Mouse (Mus musculus) hindbrain, postnatal 0 days (tissue): ENCODE measurements around the gene Gata1. TPM values are rescaled to one million over a fixed set of nuclear protein-coding genes. Genes with fewer than 3 reads are reported as not detected.
A peak's percentile ranks its signal among the peaks of the same experiment; 100 is the strongest.

Source experiments
- ATAC-seq: fragments of 200-750 bp; cut with Nextera tagmentation; 2 replicates; pipeline ENCODE4 v1.8.0; 2017; ENCODE audit warnings: mild to moderate bottlenecking, moderate TSS enrichment, moderate library complexity
- DNase-seq: peaks from one replicate; pipeline ENCODE4 v3.0.0-alpha.2; 2015; ENCODE audit warnings: low spot score
- H3K27ac ChIP-seq: fragments of 300-500 bp; sonication (generic); 2 replicates; pipeline ENCODE4 v1.5.1; 2014; ENCODE audit warnings: mild to moderate bottlenecking
- H3K27me3 ChIP-seq: fragments of 300-500 bp; sonication (generic); 2 replicates; pipeline ENCODE4 v1.6.1; 2014; ENCODE audit warnings: low read length, mixed read lengths; ENCODE audit not compliant: insufficient read depth
- H3K36me3 ChIP-seq: fragments of 300-500 bp; sonication (generic); 2 replicates; pipeline ENCODE4 v1.6.1; 2014; ENCODE audit warnings: low read length, mixed read lengths; ENCODE audit not compliant: insufficient read depth
- H3K4me1 ChIP-seq: fragments of 300-500 bp; sonication (generic); 2 replicates; pipeline ENCODE4 v1.6.1; 2014; ENCODE audit warnings: antibody characterized with exemption, low read length, mixed read lengths; ENCODE audit not compliant: insufficient read depth
- H3K4me2 ChIP-seq: fragments of 300-500 bp; sonication (generic); 2 replicates; pipeline ENCODE4 v1.6.1; 2014; ENCODE audit warnings: low read depth, mild to moderate bottlenecking, low read length, moderate library complexity, mixed read lengths
- H3K4me3 ChIP-seq: fragments of 300-500 bp; sonication (generic); 2 replicates; pipeline ENCODE4 v1.5.1; 2014; ENCODE audit warnings: low read length
- H3K9ac ChIP-seq: fragments of 300-500 bp; sonication (generic); replicated peaks from 2 replicates; pipeline ENCODE4 v1.6.1; 2014; ENCODE audit warnings: mild to moderate bottlenecking, low read length, moderate library complexity, mixed read lengths
- H3K9me3 ChIP-seq: fragments of 300-500 bp; sonication (generic); 2 replicates; pipeline ENCODE4 v1.6.1; 2016; ENCODE audit warnings: low read length, mixed read lengths
- CTCF ChIP-seq: IDR thresholded peaks from 2 replicates; pipeline ENCODE4 v1.5.1; 2016; ENCODE audit warnings: antibody characterized with exemption, control low read depth, low read depth
- WGBS: fragments of 180-500 bp; shearing (Covaris S2); extraction: QIAGEN DNeasy Blood & Tissue Kit; methylation state at CpG from one replicate; pipeline ENCODE4 v1.1.7; 2014; 5-methylcytosine and 5-hydroxymethylcytosine counted together
- polyA plus RNA-seq: library from polyadenylated mRNA; unstranded; fragments of >200 nt; fragmentation: Nextera tagmentation; extraction: Ambion mirVana; gene quantifications from 2 replicates; pipeline ENCODE4 v1.2.1, GENCODE M21; 2015
- total RNA-seq: library from RNA; depleted of rRNA; stranded (reverse); fragments of >200 nt; gene quantifications from 2 replicates; pipeline ENCODE4 v1.2.3, GENCODE M21; 2014

Gata1 gene
- total and polyA plus RNA-seq, 2 experiments from 2014 or later, result not detected

GRCm38 (mm10) chrX:7966161-7966560 lies 11.7 kb downstream of the Gata1 start:
- no peak overlapping the region for H3K4me2 ChIP-seq
- H3K4me3 ChIP-seq, result no peak overlapping the region
- no peaks in the 10 kb centered on the region for H3K36me3 ChIP-seq
- no peaks in the 10 kb centered on the region for H3K9me3 ChIP-seq
- no peaks in the 10 kb centered on the region for H3K4me1 ChIP-seq
- WGBS, result 86% methylated on average over 4 of the region's 4 CpGs
- TF ChIP-seq CTCF, result no peak
- DNase-seq, result no peak
- no peak overlapping the region for H3K27ac ChIP-seq
- ATAC-seq, result no peak
- no peak overlapping the region for H3K9ac ChIP-seq
- no peaks in the 10 kb centered on the region for H3K27me3 ChIP-seq

- WGBS, result 76% methylated on average over 7 of the region's 7 CpGs
- DNase-seq (no peak), ATAC-seq (no peak)
- no peak overlapping the region for H3K27ac ChIP-seq
- H3K27me3 ChIP-seq, result no peaks in the 10 kb centered on the region
- H3K4me1 ChIP-seq, result no peaks in the 10 kb centered on the region
- no peaks in the 10 kb centered on the region for H3K9me3 ChIP-seq
- TF ChIP-seq CTCF, result no peak
- H3K4me3 ChIP-seq, result no peak overlapping the region
- no peaks in the 10 kb centered on the region for H3K36me3 ChIP-seq
- H3K4me2 ChIP-seq, result no peak overlapping the region
- no peak overlapping the region for H3K9ac ChIP-seq
Measured at GRCm38 (mm10) chrX:7963829-7964626, 13.8 kb downstream of the Gata1 start.

- DNase-seq, result no peak
- no peak overlapping the region for H3K9ac ChIP-seq
- H3K27me3 ChIP-seq, result no peaks in the 10 kb centered on the region
- H3K4me1 ChIP-seq, result no peaks in the 10 kb centered on the region
- ATAC-seq, result no peak
- WGBS, result 94% methylated on average over 9 of the region's 9 CpGs
- H3K27ac ChIP-seq, result no peak overlapping the region
- no peaks in the 10 kb centered on the region for H3K36me3 ChIP-seq
- no peak for TF ChIP-seq CTCF
- H3K4me3 ChIP-seq, result no peak overlapping the region
- no peak overlapping the region for H3K4me2 ChIP-seq
- H3K9me3 ChIP-seq, result no peaks in the 10 kb centered on the region
Measured at GRCm38 (mm10) chrX:7958868-7959267, 19.0 kb downstream of the Gata1 start.

- ATAC-seq (no peak), DNase-seq (no peak)
- no peak for TF ChIP-seq CTCF
- Histone ChIP-seq H3K27me3 (no peaks in the 10 kb centered on the region), H3K36me3 (no peaks in the 10 kb centered on the region), H3K9me3 (no peaks in the 10 kb centered on the region), H3K9ac (no peak overlapping the region), H3K4me3 (no peak overlapping the region), H3K27ac (no peak overlapping the region), H3K4me2 (no peak overlapping the region), H3K4me1 (no peaks in the 10 kb centered on the region)
- WGBS, result 89% methylated on average over 7 of the region's 7 CpGs
Measured at GRCm38 (mm10) chrX:7950091-7950490, 27.8 kb downstream of the Gata1 start.

GRCm38 (mm10) chrX:7947900-7948492 lies 29.9 kb downstream of the Gata1 start:
- DNase-seq (peak; percentile 94), ATAC-seq (peak; percentile 98)
- H3K27me3 ChIP-seq, result no peaks in the 10 kb centered on the region
- peak overlapping the region; percentile 45 for H3K4me3 ChIP-seq
- no peaks in the 10 kb centered on the region for H3K4me1 ChIP-seq
- H3K9ac ChIP-seq, result peak overlapping the region; percentile 52
- H3K4me2 ChIP-seq, result peak overlapping the region; percentile 52
- no peaks in the 10 kb centered on the region for H3K36me3 ChIP-seq
- no peak for TF ChIP-seq CTCF
- H3K27ac ChIP-seq, result peak overlapping the region; percentile 75
- H3K9me3 ChIP-seq, result no peaks in the 10 kb centered on the region
- 26% methylated on average over 38 of the region's 38 CpGs for WGBS

GRCm38 (mm10) chrX:7947108-7947899 lies 30.6 kb downstream of the Gata1 start, which contains the start of gene Hdac6:
Gene Hdac6 (minus strand): TSS chrX:7947889.
- Histone ChIP-seq H3K36me3 (no peaks in the 10 kb centered on the region), H3K27ac (peak within 1 kb of the TSS; percentile 75), H3K9me3 (no peaks in the 10 kb centered on the region), H3K27me3 (no peaks in the 10 kb centered on the region), H3K4me2 (peak within 1 kb of the TSS; percentile 55), H3K4me1 (no peaks in the 10 kb centered on the region), H3K9ac (peak within 1 kb of the TSS; percentile 52), H3K4me3 (peak within 1 kb of the TSS; percentile 45)
- ATAC-seq, result peak; percentile 43
- 35% methylated on average over 33 of the region's 37 CpGs for WGBS
- DNase-seq, result peak; percentile 7
- TF ChIP-seq CTCF, result no peak
